Mouse (Mus musculus): Measurements from ENCODE around the gene Vrk1.

Gene Vrk1

GRCm38 (mm10) chr12:105997028-105997786 is 12.8 kb upstream of the Vrk1 start:
- DNase-seq (ENCODE audit: low read depth, low spot score): no peak

- DNase-seq (ENCODE audit: low read depth, low spot score): no peak
These were observed 8.3 kb upstream of the Vrk1 start for GRCm38 (mm10) chr12:106001775-106002174.

GRCm38 (mm10) chr12:106004719-106005118 is 5.3 kb upstream of the Vrk1 start:
- no peak for DNase-seq (ENCODE audit: low read depth, low spot score)

- DNase-seq (ENCODE audit: low read depth, low spot score): no peak
These were observed 3.8 kb upstream of the Vrk1 start for GRCm38 (mm10) chr12:106006218-106006617.

GRCm38 (mm10) chr12:106008348-106009050 is 1.5 kb upstream of the Vrk1 start:
- DNase-seq (ENCODE audit: low read depth, low spot score): peak; percentile 60

- DNase-seq (ENCODE audit: low read depth, low spot score): no peak
These were observed 732 bp upstream of the Vrk1 start for GRCm38 (mm10) chr12:106009122-106009870.

- DNase-seq (ENCODE audit: low read depth, low spot score): no peak
These were observed 2.1 kb downstream of the Vrk1 start for GRCm38 (mm10) chr12:106012161-106012560.

- no peak for DNase-seq (ENCODE audit: low read depth, low spot score)
These were observed 6.4 kb downstream of the Vrk1 start for GRCm38 (mm10) chr12:106016265-106017012.

DNA sequence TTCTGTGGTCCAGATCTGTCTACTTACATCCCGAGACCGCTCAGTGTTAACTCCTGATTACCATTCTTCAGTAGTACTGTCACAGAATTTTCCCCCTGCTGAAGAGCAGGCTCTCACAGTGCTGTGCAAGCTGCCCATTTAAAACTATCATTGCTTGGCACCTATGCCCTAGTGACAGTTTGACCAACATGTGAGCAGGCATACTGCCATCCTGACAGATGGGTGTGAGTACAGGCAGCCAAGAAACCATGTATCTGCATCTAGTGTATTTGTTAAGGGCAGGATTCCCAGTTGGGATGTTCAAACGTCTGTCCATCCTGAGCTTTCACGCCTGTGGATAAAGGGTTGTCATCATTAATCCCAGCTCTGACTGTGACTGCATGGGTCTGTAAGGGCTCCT is 10.0 kb downstream of the Vrk1 start:
- peak; percentile 32 for DNase-seq (ENCODE audit: low read depth, low spot score)

DNA sequence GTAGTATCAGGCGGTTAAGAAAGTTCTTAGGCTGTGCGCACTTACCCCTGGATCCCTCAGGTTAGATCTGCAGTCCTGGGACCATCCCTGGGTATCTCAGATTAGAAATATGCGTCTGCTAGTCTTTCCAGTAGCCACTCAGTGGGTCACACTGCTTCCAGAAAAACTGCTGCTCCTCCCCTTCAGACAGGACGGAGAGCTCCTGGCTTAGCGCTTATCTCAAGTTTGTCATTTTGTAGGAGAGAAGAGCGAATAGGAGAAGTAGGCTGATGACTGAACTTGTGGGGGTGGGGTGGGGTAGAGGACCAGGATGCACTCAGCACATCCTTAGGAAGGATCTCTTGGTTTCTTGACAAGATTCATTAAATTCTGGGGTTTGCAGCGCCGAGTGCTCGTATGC is 13.6 kb downstream of the Vrk1 start:
- DNase-seq (ENCODE audit: low read depth, low spot score): no peak

- DNase-seq (ENCODE audit: low read depth, low spot score): no peak
These were observed 15.4 kb downstream of the Vrk1 start for GRCm38 (mm10) chr12:106025416-106025815.

- DNase-seq (ENCODE audit: low read depth, low spot score): no peak
These were observed 16.5 kb downstream of the Vrk1 start for GRCm38 (mm10) chr12:106026385-106027134.

- DNase-seq (ENCODE audit: low read depth, low spot score): peak; percentile 82
These were observed 17.3 kb downstream of the Vrk1 start for GRCm38 (mm10) chr12:106027372-106027771.

DNA sequence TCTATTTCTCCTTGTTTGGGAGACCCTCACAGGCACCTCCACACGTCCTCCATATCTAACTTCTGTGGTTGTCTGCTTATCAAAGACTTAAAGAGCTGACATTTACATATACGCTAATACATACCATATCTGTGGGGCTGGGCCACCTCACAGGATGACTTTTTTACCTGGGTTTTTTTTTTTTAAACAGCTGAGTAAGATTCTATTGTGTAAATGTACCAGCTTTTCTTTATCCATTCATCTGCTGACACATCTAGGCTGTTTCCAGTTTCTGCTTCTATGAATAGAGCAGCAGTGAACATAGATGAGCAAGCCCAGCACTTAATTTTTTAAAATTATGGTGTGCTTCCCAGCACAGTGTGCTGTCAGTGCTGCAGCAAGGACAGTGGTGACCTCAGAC is 19.6 kb downstream of the Vrk1 start:
- DNase-seq (ENCODE audit: low read depth, low spot score): peak; percentile 33

DNA sequence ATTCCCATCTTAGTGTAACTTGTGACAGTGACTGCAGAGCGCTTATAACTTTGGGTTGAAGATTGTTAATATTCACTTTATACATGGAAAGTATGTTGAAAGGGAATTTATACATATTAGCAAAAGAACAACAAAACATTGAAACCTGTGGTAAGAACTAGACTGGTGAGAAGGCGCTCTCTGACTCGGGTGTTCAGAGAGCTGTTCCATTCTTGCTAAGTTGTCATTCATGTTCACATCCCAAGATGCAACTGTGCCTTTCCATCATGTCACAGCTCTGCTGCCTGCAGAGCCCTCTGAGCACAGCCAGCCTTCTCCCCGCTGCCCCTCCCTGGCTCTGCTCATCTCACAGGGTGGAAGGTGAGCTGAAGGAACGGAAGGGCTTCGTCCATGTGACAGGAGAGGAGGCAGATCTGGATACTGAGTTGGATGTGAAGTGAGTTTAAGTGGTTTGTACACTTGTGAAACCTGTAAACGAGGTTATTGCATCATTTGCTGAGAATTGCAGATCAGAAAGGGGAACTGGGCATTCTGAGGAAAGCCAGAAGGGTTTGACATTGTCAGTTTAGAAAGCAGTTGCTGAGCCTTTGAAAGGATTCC is 20.2 kb downstream of the Vrk1 start:
- no peak for DNase-seq (ENCODE audit: low read depth, low spot score)

DNA sequence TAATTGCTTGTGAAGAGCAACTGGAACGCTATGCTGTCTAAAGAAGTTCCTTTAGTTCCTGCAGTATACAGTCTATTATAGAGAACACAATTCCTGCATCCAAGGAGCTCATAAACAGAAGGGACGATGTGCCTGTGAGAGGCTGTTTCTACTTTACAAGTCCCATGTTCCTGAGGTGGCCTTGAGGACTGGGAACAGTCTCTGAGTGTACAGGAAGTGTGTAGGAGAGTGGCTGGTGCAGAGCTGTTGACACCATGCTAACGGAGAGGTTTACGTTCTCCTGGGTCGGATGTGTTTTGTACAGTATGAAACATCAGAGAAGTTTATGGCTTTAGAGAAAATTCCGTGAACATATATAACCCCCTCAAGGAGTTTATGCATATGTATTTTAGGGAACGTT is 20.8 kb downstream of the Vrk1 start:
- DNase-seq (ENCODE audit: low read depth, low spot score): no peak

GRCm38 (mm10) chr12:106031916-106032315 is 21.9 kb downstream of the Vrk1 start:
- DNase-seq (ENCODE audit: low read depth, low spot score): no peak

DNA sequence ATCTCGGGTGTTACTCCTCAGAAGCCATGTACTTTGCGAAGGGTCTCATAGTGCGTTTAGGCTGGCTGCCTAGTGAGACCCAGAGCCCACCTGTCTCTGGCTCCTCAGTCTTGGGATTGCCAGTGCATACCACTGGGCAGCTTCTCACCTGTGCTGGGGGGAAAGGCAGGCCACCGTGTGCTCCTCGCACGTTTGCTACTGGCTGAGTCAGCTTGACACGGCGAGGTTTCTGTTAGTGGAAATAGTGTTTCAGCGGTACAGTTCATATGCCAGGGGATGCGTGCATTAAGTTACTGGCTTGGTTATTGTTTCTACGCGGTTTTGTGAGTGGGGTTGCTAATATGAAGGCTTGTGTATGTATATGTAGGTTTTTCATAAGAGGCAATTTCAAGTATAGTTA is 22.3 kb downstream of the Vrk1 start:
- no peak for DNase-seq (ENCODE audit: low read depth, low spot score)

- no peak for DNase-seq (ENCODE audit: low read depth, low spot score)
These were observed 24.2 kb downstream of the Vrk1 start for GRCm38 (mm10) chr12:106034267-106034666.

DNA sequence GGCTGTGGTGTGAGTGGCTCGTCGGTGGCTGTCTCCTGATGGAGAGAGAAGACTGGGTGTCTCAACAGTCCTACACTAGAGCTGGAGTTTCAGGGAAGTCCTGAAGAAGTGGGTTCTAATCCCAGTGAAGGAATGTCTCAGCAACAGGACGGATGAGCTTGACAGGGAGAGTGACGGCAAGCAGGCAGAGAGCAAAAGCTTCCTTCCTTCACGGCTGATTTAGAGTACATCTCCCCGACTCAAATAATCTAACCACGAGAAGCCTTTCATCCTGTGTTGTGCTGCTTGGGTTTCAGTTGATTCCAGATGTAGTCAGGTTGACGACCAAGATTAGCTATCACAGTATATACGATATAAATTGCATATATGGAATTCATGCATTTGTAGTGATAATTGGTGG is 24.7 kb downstream of the Vrk1 start:
- DNase-seq (ENCODE audit: low read depth, low spot score): no peak

DNA sequence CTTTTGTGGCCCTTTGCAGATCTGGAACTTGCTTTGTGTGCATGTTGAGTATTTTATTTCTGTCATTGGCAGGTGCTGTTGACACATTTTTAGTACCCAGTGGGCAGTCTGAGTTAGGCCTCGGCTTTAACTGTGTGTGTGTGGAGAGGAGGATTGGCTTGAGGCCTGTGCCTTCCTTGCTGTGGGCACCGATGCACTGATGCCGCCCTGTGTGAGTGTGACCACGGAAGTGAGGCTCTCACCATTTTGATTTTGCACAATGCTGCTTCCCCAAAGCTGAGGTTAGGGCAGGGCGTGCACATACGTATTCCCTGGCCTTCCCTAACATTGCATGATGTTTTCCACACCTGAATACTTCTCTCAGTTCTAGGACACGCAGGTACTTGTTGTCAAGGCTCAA is 30.2 kb downstream of the Vrk1 start:
- DNase-seq (ENCODE audit: low read depth, low spot score): peak; percentile 47
